Mouse (Mus musculus): ENCODE measurements at regions not wholly inside any gene's neighbourhood (a gene's known extent, or its start where the extent isn't known, plus 50 kb on each side); places are given as distances from the start of the nearest gene placed in this dataset.
"Not testable (repeated sequence)": the region's sequence is repeated elsewhere in the genome, so short reads cannot be mapped to it uniquely, and the experiment has no call there.

GRCm38 (mm10) chr1:47285639-47286038 lies 393.0 kb upstream of the Slc39a10 start:
- no peak for DNase-seq

- no peak for DNase-seq
These were observed 385.8 kb upstream of the Slc39a10 start for GRCm38 (mm10) chr1:47278321-47279020.

DNA sequence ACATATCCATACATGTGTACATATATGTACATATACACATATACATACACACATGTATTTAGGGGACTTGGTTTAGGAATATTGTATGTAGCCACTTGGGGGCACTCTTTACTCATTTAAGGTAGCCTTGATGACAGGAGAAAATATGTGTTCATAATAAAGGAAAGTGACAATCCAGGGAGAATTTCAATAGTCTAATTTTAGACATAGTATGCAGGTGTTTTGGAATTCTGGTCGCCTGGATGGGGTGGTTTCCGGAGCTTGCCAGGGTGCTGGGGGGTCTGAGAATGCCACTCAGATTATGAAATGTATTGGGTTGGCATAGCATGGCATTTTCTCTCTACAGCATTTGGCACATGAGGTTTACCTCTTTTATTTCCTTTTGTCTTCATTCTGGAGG lies 385.2 kb upstream of the Slc39a10 start:
- peak; percentile 16 for DNase-seq

DNA sequence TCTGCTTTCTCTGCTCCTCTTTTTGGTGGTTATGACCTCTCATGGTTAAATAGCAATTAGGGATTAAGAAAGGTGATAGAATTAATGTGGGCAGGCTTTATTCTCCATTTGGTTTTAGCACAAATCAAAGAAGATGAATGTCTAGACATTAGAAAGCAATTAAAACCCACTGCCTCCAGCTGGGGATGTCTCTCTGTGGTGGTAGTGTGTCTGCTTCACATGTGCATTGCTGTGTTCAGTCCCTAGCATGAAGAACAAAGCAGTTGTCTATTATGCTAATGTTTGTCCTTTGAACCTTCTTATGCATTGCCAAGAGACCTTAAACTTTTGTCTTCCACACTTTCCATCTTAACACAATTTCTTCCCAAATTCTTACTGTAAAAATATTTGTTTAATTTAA lies 379.5 kb upstream of the Slc39a10 start:
- DNase-seq, result no peak

GRCm38 (mm10) chr1:47263611-47264010 lies 371.0 kb upstream of the Slc39a10 start:
- no peak for DNase-seq

- no peak for DNase-seq
These were observed 369.0 kb upstream of the Slc39a10 start for GRCm38 (mm10) chr1:47261505-47262130.

DNA sequence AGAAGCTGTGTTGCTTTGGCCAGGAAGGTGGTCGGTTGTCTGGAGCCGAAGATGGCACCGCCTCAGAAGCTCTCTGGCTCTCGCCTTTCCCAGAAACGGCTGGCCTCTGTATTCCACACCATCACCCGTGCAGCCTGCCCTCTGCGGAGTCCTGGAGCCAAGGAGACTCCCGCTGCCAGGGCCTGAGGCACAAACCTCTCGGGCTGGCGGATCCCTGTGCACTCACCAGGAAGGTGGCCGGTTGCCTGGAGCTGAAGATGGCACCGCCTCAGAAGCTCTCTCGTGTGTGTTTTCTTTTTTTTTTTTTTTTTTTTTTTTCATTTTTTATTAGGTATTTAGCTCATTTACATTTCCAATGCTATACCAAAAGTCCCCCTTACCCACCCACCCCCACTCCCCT lies 358.1 kb upstream of the Slc39a10 start:
- DNase-seq, result not testable (repeated sequence)

- no peak for DNase-seq
These were observed 324.4 kb upstream of the Slc39a10 start for GRCm38 (mm10) chr1:47217088-47217487.

GRCm38 (mm10) chr1:47216419-47217002 lies 323.9 kb upstream of the Slc39a10 start:
- no peak for DNase-seq

- DNase-seq, result no peak
These were observed 320.8 kb upstream of the Slc39a10 start for GRCm38 (mm10) chr1:47213476-47213875.

- DNase-seq, result no peak
These were observed 300.3 kb upstream of the Slc39a10 start for GRCm38 (mm10) chr1:47193001-47193400.

- DNase-seq, result no peak
These were observed 271.8 kb upstream of the Slc39a10 start for GRCm38 (mm10) chr1:47164417-47164816.

GRCm38 (mm10) chr1:47163808-47164410 lies 271.3 kb upstream of the Slc39a10 start:
- DNase-seq, result no peak

DNA sequence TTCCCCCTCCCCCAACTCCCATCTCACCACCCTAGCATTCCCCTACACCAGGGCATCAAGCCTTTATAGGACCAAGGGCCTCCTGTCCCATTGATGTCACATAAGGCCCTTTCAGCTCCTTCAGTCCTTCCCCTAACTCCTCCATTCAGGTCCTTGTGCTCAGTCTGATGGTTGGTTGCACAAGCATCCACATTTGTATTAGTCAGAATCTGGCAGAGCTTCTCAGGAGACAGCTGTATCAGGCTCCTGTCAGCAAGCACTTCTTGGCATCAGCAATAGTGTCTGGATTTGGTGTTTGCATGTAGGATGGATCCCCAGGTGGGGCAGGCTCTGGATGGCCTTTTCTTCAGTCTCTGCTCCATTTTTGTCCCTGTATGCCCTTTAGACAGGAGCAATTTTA lies 237.4 kb upstream of the Slc39a10 start:
- DNase-seq, result not testable (repeated sequence)

GRCm38 (mm10) chr1:47119636-47120035 lies 227.0 kb upstream of the Slc39a10 start:
- DNase-seq, result no peak

GRCm38 (mm10) chr1:47116681-47117080 lies 224.0 kb upstream of the Slc39a10 start:
- not testable (repeated sequence) for DNase-seq

DNA sequence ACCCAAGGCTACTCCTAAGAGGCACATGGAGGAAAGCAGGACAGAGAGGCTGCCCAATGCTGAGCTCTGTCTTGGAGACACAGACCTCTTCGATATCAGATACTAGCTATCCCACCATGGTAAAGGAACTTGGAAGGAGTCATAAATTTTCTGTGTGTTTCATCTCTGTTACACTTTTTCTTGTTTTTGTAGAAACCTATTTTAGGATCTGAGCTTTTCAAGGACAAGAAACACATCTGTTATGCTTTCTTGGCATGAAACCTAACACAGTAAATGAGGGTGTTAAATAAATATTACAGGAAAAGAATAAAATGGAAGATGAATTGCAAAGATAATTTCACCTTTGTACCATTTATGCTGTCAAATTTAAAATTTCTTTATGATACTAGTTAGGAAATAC lies 219.8 kb upstream of the Slc39a10 start:
- no peak for DNase-seq

- DNase-seq, result no peak
These were observed 211.4 kb upstream of the Slc39a10 start for GRCm38 (mm10) chr1:47104055-47104454.

DNA sequence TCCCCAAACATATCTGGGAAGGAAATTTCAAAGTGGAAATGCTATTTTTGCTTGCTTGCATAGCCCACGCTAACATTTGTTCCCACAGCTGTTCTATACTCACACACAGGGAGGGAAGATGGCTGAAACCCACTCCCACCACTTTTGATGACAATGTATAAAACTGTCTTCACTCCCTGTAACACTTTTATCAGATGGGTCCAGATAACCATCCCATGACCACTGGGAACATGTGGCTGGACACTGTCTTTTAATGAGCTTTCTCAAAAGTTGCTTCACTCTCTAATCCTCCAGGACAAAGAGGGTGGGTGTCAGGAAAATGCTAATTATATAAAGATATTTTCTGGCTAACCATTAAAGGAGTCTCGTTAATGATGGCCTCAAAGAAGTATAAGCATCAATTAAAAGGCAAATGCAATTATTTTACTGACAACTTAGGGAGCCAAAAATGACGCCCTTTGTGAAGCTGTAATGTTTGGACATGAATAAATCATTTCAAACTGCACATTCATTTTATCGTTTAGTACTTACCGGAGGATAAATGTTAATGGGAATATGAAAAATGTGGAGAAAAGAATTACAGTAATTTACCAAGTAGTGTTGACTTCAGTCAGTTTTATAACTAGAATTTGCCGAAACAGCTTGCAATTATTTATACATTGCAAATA lies 210.8 kb upstream of the Slc39a10 start:
- DNase-seq, result no peak

DNA sequence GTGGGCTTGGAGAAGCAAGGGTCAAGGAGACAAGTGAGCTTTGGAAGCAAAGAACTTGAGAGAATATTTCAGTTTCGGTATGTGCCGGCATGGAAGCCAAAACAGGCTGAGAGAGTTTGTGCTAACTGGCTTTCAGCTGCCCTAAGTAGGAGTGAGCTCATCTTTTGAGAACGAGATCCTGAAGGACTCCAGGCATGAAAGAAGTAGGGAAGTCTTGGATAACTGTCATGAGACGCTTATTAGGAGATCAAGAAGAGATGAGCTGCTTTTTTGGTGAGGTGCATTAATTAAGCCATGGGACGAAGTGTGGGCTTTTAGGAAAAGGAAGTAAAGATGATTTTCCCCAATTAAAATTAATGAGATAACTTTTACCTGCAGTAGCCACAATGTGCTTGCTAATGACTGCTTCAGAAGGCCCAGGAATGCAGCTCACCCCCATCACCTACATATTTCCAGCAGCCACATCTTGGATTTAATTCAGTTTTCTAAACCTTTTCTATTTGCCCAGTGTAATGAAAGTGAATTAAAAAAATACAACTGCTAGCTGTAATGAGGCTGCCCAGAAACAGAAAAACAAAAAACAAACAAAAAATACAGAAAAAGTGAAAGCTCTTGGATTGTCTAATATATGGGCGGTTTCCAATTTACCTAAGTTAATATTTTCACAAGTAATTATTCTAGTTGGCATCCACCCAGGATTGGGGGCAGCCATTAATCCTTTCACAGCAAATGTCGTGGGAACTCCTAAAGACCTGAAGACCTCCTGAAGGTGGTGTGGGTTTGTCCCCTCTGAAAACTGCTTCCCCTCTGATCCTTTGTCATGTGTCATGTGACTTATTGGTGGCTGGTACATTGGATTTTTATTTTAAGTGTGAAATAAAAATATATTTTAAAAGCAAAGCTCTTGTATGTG lies 204.7 kb upstream of the Slc39a10 start:
- DNase-seq, result no peak

- DNase-seq, result no peak
These were observed 201.8 kb upstream of the Slc39a10 start for GRCm38 (mm10) chr1:47094498-47094897.

DNA sequence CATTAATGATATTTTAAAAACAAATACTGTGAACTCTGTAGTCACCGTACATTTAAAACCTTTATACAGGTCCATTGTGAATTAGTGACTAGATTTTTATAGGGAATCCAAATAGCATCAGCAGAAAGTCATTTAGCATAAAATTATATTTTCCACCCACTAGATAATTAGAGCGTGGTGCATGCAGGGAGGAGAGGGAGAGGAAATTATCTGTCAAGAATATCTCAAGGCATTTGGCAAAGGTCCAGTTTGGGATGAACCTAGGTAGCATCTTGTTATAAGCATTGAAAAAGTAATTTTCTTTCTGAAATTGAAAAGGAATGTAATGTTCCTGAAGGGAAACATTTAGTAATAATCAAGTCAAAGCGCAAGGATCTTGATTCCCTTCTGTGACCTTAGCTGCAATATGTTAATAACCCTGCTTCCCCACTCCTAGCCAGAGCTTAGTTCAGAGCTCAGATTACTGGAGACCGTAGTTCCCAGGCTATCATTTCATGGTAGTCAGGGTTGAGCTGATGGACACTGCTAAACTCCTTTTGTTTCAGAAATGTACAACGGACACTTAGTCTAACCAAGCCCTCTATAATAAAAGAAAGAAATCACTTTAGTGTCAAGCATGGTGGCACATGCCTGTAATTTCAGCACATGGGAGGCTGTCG lies 200.8 kb upstream of the Slc39a10 start:
- no peak for DNase-seq
